In genomic region chr11:99111155-99111554, GRCm38 (mm10) we compare ENCODE assay signal across 9 mouse cellular contexts. TPM values are rescaled to one million over a fixed set of nuclear protein-coding genes. Genes with fewer than 3 reads are reported as not detected.
DNase-seq lines count a peak whose midpoint lies in the region; ATAC-seq and TF ChIP-seq lines count a peak whose summit lies in the region.
"Had no signal": no experiment of that assay in that cellular context is flagged by ENCODE, and none has a peak within 500 bp of the region (broad histone marks: within the 10 kb centered on the region; RNA-seq: fewer than 3 reads in every experiment).

No protein-coding gene starts in this region.

- H3K4me1 ChIP-seq in neural tube, embryonic 13.5 days (replicated peaks) = peaks cover 23% of the 10 kb centered on the region
- H3K4me1 ChIP-seq in limb, embryonic 12.5 days (replicated peaks) = peaks cover 33% of the 10 kb centered on the region

- WGBS in neural tube, embryonic 13.5 days = 63% methylated on average over 11 of the region's 11 CpGs
- 57% methylated on average over 11 of the region's 11 CpGs for WGBS in limb, embryonic 12.5 days

- no peak overlapping the region for H3K27ac ChIP-seq in neural tube, embryonic 13.5 days (replicated peaks)
- 0 out of 2 replicates have a peak overlapping the region, but pooled peaks have one; percentile 8 for H3K27ac ChIP-seq in limb, embryonic 12.5 days
- H3K27ac ChIP-seq in gastrocnemius, adult 2 months = no peak overlapping the region
- H3K27ac ChIP-seq: liver, embryonic 14.5 days had no signal

- H3K36me3 ChIP-seq in neural tube, embryonic 13.5 days = no peaks in the 10 kb centered on the region
- no peaks in the 10 kb centered on the region for H3K36me3 ChIP-seq in limb, embryonic 12.5 days

- H3K4me2 ChIP-seq in neural tube, embryonic 13.5 days = no peak overlapping the region
- no peak overlapping the region for H3K4me2 ChIP-seq in limb, embryonic 12.5 days

- no peak for TF ChIP-seq CTCF in gastrocnemius, adult 2 months (IDR thresholded peaks at IDR 0.05)

- ATAC-seq in neural tube, embryonic 13.5 days (ENCODE audit: low read depth) = peak; percentile 27; the same call in 1 of the 2 replicates
- peak; percentile 39 for ATAC-seq in inflammation-experienced regulatory T-cells, adult 6 months
- no peak for ATAC-seq in limb, embryonic 12.5 days (ENCODE audit: insufficient number of reproducible peaks, insufficient read depth, low FRiP score, low TSS enrichment, low read depth)
- ATAC-seq in erythroid progenitor cell, adult 5-6 weeks (replicated peaks; ENCODE audit: low FRiP score, poor library complexity, severe bottlenecking) = no peak
- no peak for ATAC-seq in granulocyte monocyte progenitor cell, adult 5-6 weeks (replicated peaks; ENCODE audit: poor library complexity, severe bottlenecking)
- ATAC-seq: hindbrain, embryonic 16.5 days had no signal

- DNase-seq in neural tube, embryonic 10.5 days (ENCODE audit: extremely low spot score, low spot score) = no peak
- DNase-seq in gastrocnemius, adult 2 months = no peak

- H3K9me3 ChIP-seq in neural tube, embryonic 13.5 days = no peaks in the 10 kb centered on the region
- H3K9me3 ChIP-seq in limb, embryonic 12.5 days = peaks cover 6% of the 10 kb centered on the region; the same call in 1 of the 2 replicates

- no peak overlapping the region for H3K9ac ChIP-seq in neural tube, embryonic 13.5 days
- H3K9ac ChIP-seq in limb, embryonic 12.5 days (replicated peaks) = no peak overlapping the region
- H3K9ac ChIP-seq: liver, embryonic 14.5 days had no signal

- intact Hi-C loops in gastrocnemius, adult 2 months (cut with DNase I) = loop anchor here (5.0 kb wide), 1 partner anchor 39 kb away; no protein-coding TSS in a partner anchor

- no peak overlapping the region for H3K4me3 ChIP-seq in neural tube, embryonic 13.5 days
- H3K4me3 ChIP-seq in limb, embryonic 12.5 days (replicated peaks) = no peak overlapping the region
- H3K4me3 ChIP-seq in gastrocnemius, adult 2 months = no peak overlapping the region

- H3K27me3 ChIP-seq in neural tube, embryonic 13.5 days = no peaks in the 10 kb centered on the region
- H3K27me3 ChIP-seq in limb, embryonic 12.5 days = no peaks in the 10 kb centered on the region

RNA-seq across cellular contexts. Expression of gene Tns4, which starts 22.0 kb away (rescaled TPM):
- 0.40 TPM in 1 of 2 replicates, not detected in the other for polyA plus RNA-seq in neural tube, embryonic 13.5 days (2015; fragmentation: Nextera tagmentation; extraction: Ambion mirVana)
- under 1 TPM; 0.30 to 0.58 (median 0.51) TPM for polyA plus RNA-seq in inflammation-experienced regulatory T-cells, adult 6 months (2017; shearing (Covaris generic))
- 0.65 and 0.73 TPM in 2 replicates for polyA plus RNA-seq in limb, embryonic 12.5 days (2016; fragmentation: Nextera tagmentation; extraction: Ambion mirVana)
- not detected in 2 replicates for total RNA-seq in erythroid progenitor cell, adult 5-6 weeks (2015; ENCODE audit: low replicate concordance)
- total RNA-seq in erythroid progenitor cell, adult 5-6 weeks (2017; ENCODE audit: low replicate concordance) = 2.6 and 3.1 TPM in 2 replicates
- 2.8 and 3.0 TPM in 2 replicates for total RNA-seq in granulocyte monocyte progenitor cell, adult 5-6 weeks (2014; fragmentation: Nextera tagmentation)
- 0.62 and 3.1 TPM in 2 replicates for total RNA-seq in granulocyte monocyte progenitor cell, adult 5-6 weeks (2017)
- under 1 TPM in 1 of 2 experiments, not detected in 1; 0.22 TPM for total RNA-seq in gastrocnemius, adult 2 months (2021)

RNA-seq across cellular contexts. Expression of gene Ccr7, which starts 43.7 kb away (rescaled TPM):
- polyA plus RNA-seq in neural tube, embryonic 13.5 days (2015; fragmentation: Nextera tagmentation; extraction: Ambion mirVana) = not detected in 2 replicates
- 100 to 1,000 TPM in 2 of 3 experiments, 10 to 100 TPM in 1; 16.6 to 295 (median 286) TPM for polyA plus RNA-seq in inflammation-experienced regulatory T-cells, adult 6 months (2017; shearing (Covaris generic))
- 0.40 and 0.49 TPM in 2 replicates for polyA plus RNA-seq in limb, embryonic 12.5 days (2016; fragmentation: Nextera tagmentation; extraction: Ambion mirVana)
- 1.4 and 8.0 TPM in 2 replicates for total RNA-seq in erythroid progenitor cell, adult 5-6 weeks (2015; ENCODE audit: low replicate concordance)
- total RNA-seq in erythroid progenitor cell, adult 5-6 weeks (2017; ENCODE audit: low replicate concordance) = 1.3 and 2.0 TPM in 2 replicates
- total RNA-seq in granulocyte monocyte progenitor cell, adult 5-6 weeks (2014; fragmentation: Nextera tagmentation) = not detected in 2 replicates
- 0.34 TPM in 1 of 2 replicates, not detected in the other for total RNA-seq in granulocyte monocyte progenitor cell, adult 5-6 weeks (2017)
- not detected for total RNA-seq in gastrocnemius, adult 2 months (2021)
- polyA plus RNA-seq: hindbrain, embryonic 16.5 days had no signal

Comparison
In these comparisons a context has a peak if more than half of its experiments do, and no peak if none do; other contexts are left out.
1. ATAC-seq: peak in neural tube, embryonic 13.5 days (single experiment) and inflammation-experienced regulatory T-cells, adult 6 months (single experiment); none in limb, embryonic 12.5 days (single experiment), erythroid progenitor cell, adult 5-6 weeks (single experiment) and granulocyte monocyte progenitor cell, adult 5-6 weeks (single experiment).